Mouse (Mus musculus) liver, adult 2 months (tissue): ENCODE data around the gene Gm37240. TPM values are rescaled to one million over a fixed set of nuclear protein-coding genes. Genes with fewer than 3 reads are reported as not detected.

ENCODE experiments used
- DNase-seq: peaks from one replicate; pipeline ENCODE4 v3.0.0-alpha.2; 2011; ENCODE audit warnings: low read depth, low spot score; ENCODE audit errors: extremely low read depth
- H3K27ac ChIP-seq: fragments of 200-500 bp; replicated peaks from 2 replicates; pipeline ENCODE4 v1.5.1; 2012; ENCODE audit warnings: low read depth, mild to moderate bottlenecking, control low read depth, inconsistent platforms, low read length; ENCODE audit not compliant: insufficient read depth
- H3K27me3 ChIP-seq: fragments of 200-500 bp; 2 replicates; pipeline ENCODE4 v1.6.1; 2012; ENCODE audit warnings: mild to moderate bottlenecking, moderate library complexity, low read length, inconsistent platforms; ENCODE audit not compliant: control insufficient read depth, insufficient read depth
- H3K36me3 ChIP-seq: fragments of 200-500 bp; 2 replicates; pipeline ENCODE4 v1.6.1; 2012; ENCODE audit warnings: low read length, inconsistent platforms; ENCODE audit not compliant: control insufficient read depth, insufficient read depth
- H3K4me1 ChIP-seq: fragments of 200-500 bp; 2 replicates; pipeline ENCODE4 v1.6.1; 2011; ENCODE audit warnings: low read length; ENCODE audit not compliant: control insufficient read depth, insufficient read depth
- H3K4me3 ChIP-seq: fragments of 200-500 bp; 2 replicates; pipeline ENCODE4 v1.5.1; 2011; ENCODE audit warnings: low read depth, mild to moderate bottlenecking, control low read depth, low read length, moderate library complexity; ENCODE audit not compliant: insufficient read depth
- H3K79me2 ChIP-seq: fragments of 200-500 bp; 2 replicates; pipeline ENCODE4 v1.6.1; 2012; ENCODE audit warnings: inconsistent platforms, mild to moderate bottlenecking, low read length, moderate library complexity; ENCODE audit not compliant: control insufficient read depth, insufficient read depth
- H3K9ac ChIP-seq: fragments of 200-500 bp; 2 replicates; pipeline ENCODE4 v1.6.1; 2012; ENCODE audit warnings: low read depth, mild to moderate bottlenecking, control low read depth, inconsistent platforms, low read length
- CTCF ChIP-seq: fragments of 200-500 bp; IDR thresholded peaks from 2 replicates; pipeline ENCODE4 v1.5.1; 2011; ENCODE audit warnings: low read depth, low read length, control low read depth
- POLR2A ChIP-seq: fragments of 200-500 bp; IDR thresholded peaks from 2 replicates; pipeline ENCODE4 v1.6.1; 2011; ENCODE audit warnings: low read length, control low read depth; ENCODE audit not compliant: insufficient read depth; ENCODE audit errors: extremely low read depth
- WGBS: fragments of 180-500 bp; shearing (Covaris S2); methylation state at CpG from one replicate; pipeline ENCODE4 v1.1.7; 2018; 5-methylcytosine and 5-hydroxymethylcytosine counted together
- polyA plus RNA-seq: library from polyadenylated mRNA; depleted of rRNA; stranded (reverse); fragments of >200 nt; gene quantifications from 2 replicates; pipeline ENCODE4 v1.2.3, GENCODE M21; 2012
- total RNA-seq: library from RNA; depleted of rRNA; stranded (reverse); fragments of >200 nt; gene quantifications from 2 replicates; pipeline ENCODE4 v1.2.3, GENCODE M21; 2014

The Gm37240 gene
- total and polyA plus RNA-seq, 2 experiments: 2.2 to 6.9 TPM

GRCm38 (mm10) chr3:85173441-85174071 lies 713.8 kb downstream of the Gm37240 start:
- WGBS: 80% methylated on average over 6 of the region's 6 CpGs
- no peaks in the 10 kb centered on the region for H3K79me2 ChIP-seq
- H3K4me1 ChIP-seq: no peaks in the 10 kb centered on the region
- H3K9ac ChIP-seq: no peak overlapping the region
- TF ChIP-seq CTCF (no peak), POLR2A (no peak)
- H3K27me3 ChIP-seq: no peaks in the 10 kb centered on the region
- DNase-seq: no peak
- no peaks in the 10 kb centered on the region for H3K36me3 ChIP-seq
- no peak overlapping the region for H3K27ac ChIP-seq
- no peak overlapping the region for H3K4me3 ChIP-seq

- no peak overlapping the region for H3K4me3 ChIP-seq
Observed at GRCm38 (mm10) chr3:85172532-85172931, 714.8 kb downstream of the Gm37240 start.

GRCm38 (mm10) chr3:85172096-85172495 lies 715.2 kb downstream of the Gm37240 start:
- TF ChIP-seq POLR2A (no peak), CTCF (no peak)
- Histone ChIP-seq H3K9ac (no peak overlapping the region), H3K27ac (no peak overlapping the region), H3K4me3 (no peak overlapping the region), H3K36me3 (no peaks in the 10 kb centered on the region), H3K4me1 (no peaks in the 10 kb centered on the region), H3K27me3 (no peaks in the 10 kb centered on the region), H3K79me2 (no peaks in the 10 kb centered on the region)
- no peak for DNase-seq
- WGBS: 80% methylated on average over 12 of the region's 12 CpGs

More at GRCm38 (mm10) chr3:85172532-85172931, 714.8 kb downstream of the Gm37240 start:
- Histone ChIP-seq H3K36me3 (no peaks in the 10 kb centered on the region), H3K27me3 (no peaks in the 10 kb centered on the region), H3K79me2 (no peaks in the 10 kb centered on the region), H3K9ac (no peak overlapping the region), H3K27ac (no peak overlapping the region), H3K4me1 (no peaks in the 10 kb centered on the region)
- no peak for TF ChIP-seq CTCF
- TF ChIP-seq POLR2A: no peak
- 79% methylated on average over 11 of the region's 11 CpGs for WGBS
- no peak for DNase-seq

- no peak overlapping the region for H3K9ac ChIP-seq
- WGBS: 88% methylated on average over 2 of the region's 2 CpGs
- no peak overlapping the region for H3K4me3 ChIP-seq
- H3K36me3 ChIP-seq: no peaks in the 10 kb centered on the region
- no peaks in the 10 kb centered on the region for H3K27me3 ChIP-seq
- H3K27ac ChIP-seq: no peak overlapping the region
- DNase-seq: no peak
- no peaks in the 10 kb centered on the region for H3K79me2 ChIP-seq
- no peaks in the 10 kb centered on the region for H3K4me1 ChIP-seq
- TF ChIP-seq CTCF: no peak
- TF ChIP-seq POLR2A: no peak
Observed at GRCm38 (mm10) chr3:85168816-85169215, 718.5 kb downstream of the Gm37240 start.

- Histone ChIP-seq H3K4me1 (no peaks in the 10 kb centered on the region), H3K27me3 (no peaks in the 10 kb centered on the region), H3K4me3 (no peak overlapping the region), H3K9ac (no peak overlapping the region), H3K79me2 (no peaks in the 10 kb centered on the region), H3K27ac (no peak overlapping the region), H3K36me3 (no peaks in the 10 kb centered on the region)
- no peak for TF ChIP-seq POLR2A
- no peak for TF ChIP-seq CTCF
- 73% methylated on average over 1 of the region's 1 CpGs for WGBS
- no peak for DNase-seq
Observed at GRCm38 (mm10) chr3:85164931-85165330, 722.4 kb downstream of the Gm37240 start.

- Histone ChIP-seq H3K4me3 (no peak overlapping the region), H3K36me3 (no peaks in the 10 kb centered on the region), H3K27me3 (no peaks in the 10 kb centered on the region), H3K27ac (no peak overlapping the region), H3K4me1 (no peaks in the 10 kb centered on the region), H3K79me2 (no peaks in the 10 kb centered on the region), H3K9ac (no peak overlapping the region)
- TF ChIP-seq CTCF (no peak), POLR2A (no peak)
- 86% methylated on average over 5 of the region's 5 CpGs for WGBS
- no peak for DNase-seq
Observed at GRCm38 (mm10) chr3:85163396-85163795, 723.9 kb downstream of the Gm37240 start.
